Mouse (Mus musculus) subcutaneous adipose tissue, adult 2 months (tissue): ENCODE data around the gene Batf3. TPM values are rescaled to one million over a fixed set of nuclear protein-coding genes. Genes with fewer than 3 reads are reported as not detected.

ENCODE experiments used
- polyA plus RNA-seq: library from polyadenylated mRNA; depleted of rRNA; stranded (reverse); fragments of >200 nt; gene quantifications from 2 replicates; pipeline ENCODE4 v1.2.3, GENCODE M21; 2012; ENCODE audit warnings: low replicate concordance; rRNA removed

Gene Batf3
- 10.2 and 12.1 TPM in 2 replicates for polyA plus RNA-seq

GRCm38 (mm10) chr1:191097802-191098747 lies at the start of gene Batf3:
TSS of gene Batf3 (plus strand) at chr1:191097847.

DNA sequence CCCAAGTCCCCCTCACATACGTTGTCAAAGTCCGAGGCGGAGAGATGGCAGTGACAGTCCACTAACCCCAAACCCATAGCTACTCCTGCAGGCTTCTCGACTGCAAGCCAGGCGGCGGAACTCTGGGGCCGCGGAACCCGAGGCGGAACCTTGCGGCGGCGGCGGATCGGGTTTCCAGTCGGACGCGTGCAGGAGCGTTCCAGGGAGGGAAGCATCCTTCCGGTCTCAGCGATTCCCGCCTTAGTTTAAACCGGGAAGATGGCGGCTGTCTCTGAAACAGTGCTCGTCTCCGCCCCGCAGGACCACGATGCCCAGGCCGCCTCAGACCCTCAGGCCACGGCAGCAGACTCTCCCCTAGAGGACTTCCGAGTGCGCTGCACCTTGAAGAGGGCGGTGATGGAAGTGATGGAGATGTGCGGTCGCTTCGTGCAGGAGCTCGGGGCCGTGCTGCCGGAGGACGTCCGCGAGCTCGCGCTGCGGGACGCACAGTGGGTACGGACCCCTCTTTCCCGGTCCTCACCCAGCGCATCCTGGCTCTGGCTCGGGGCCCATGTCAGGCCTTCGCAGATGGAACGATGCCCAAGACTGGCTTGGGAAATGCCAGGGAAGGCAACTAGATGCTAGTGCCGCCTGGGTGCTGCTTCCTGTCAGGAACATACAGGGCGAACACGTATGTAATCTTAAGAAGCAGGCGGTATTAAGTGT lies 34.7 kb upstream of the Batf3 start, which contains the start of the genes Tatdn3 and Nsl1:
Gene Tatdn3, minus strand, starts transcription at position 152 of the 705 bp plus-strand sequence.
Gene Nsl1, plus strand, starts transcription at position 232 of the 705 bp plus-strand sequence.

Other genes with a start within 250 kb of the Batf3 start
- gene Rps6kc1, start 186.1 kb upstream of the Batf3 start, polyA plus RNA-seq: 9.5 and 13.3 TPM in 2 replicates
- 31.0 and 37.8 TPM in 2 replicates for gene Angel2, start 172.7 kb upstream of the Batf3 start, polyA plus RNA-seq
- 0.66 and 7.1 TPM in 2 replicates for gene Vash2, start 118.6 kb upstream of the Batf3 start, polyA plus RNA-seq
- gene Flvcr1, start 71.7 kb upstream of the Batf3 start, polyA plus RNA-seq: 6.9 and 15.1 TPM in 2 replicates
- gene Spata45, start 61.2 kb upstream of the Batf3 start, polyA plus RNA-seq: not detected in 2 replicates
- 11.8 and 12.1 TPM in 2 replicates for gene Tatdn3, start 34.9 kb upstream of the Batf3 start, polyA plus RNA-seq
- 0.56 and 1.5 TPM in 2 replicates for gene Nsl1, start 34.8 kb upstream of the Batf3 start, polyA plus RNA-seq
- gene Fam71a, start 67.0 kb downstream of the Batf3 start, polyA plus RNA-seq: not detected in 2 replicates
- gene Atf3, start 120.2 kb downstream of the Batf3 start, polyA plus RNA-seq: 5.1 and 7.7 TPM in 2 replicates
- 199 and 208 TPM in 2 replicates for gene Nenf, start 220.3 kb downstream of the Batf3 start, polyA plus RNA-seq
- 5.6 and 10.1 TPM in 2 replicates for gene Tmem206, start 228.1 kb downstream of the Batf3 start, polyA plus RNA-seq